In the genomic region with DNA sequence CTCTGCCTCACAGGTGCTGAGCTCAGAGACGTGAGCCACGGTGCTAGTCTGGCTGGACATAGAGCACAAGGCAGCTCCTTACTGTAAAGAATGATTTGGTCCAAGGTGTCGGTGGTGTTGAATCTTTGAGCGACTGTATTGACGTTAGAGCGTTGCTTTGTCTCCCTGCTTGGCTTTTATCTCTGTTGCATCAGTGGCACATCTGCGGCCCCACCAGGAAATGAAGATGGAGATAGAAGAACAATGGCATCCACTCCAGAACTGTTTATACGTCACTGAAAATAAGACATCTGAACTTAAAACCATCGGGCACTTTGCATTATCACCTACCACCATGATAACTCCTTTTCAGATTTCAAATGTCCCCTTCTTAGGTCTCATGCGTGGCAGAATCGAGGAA, we compare ENCODE assay signal across 16 mouse cellular contexts.
"Had no signal": no experiment of that assay in that cellular context is flagged by ENCODE, and none has a peak within 500 bp of the region (broad histone marks: within the 10 kb centered on the region; RNA-seq: fewer than 3 reads in every experiment).

No protein-coding gene starts in this region.

- H3K27me3 ChIP-seq: neural tube, embryonic 13.5 days; neural tube, embryonic 15.5 days; stomach, embryonic 15.5 days had no signal

- H3K36me3 ChIP-seq: neural tube, embryonic 13.5 days; neural tube, embryonic 15.5 days; stomach, embryonic 15.5 days had no signal

- DNase-seq: retina, postnatal 1 day; right cerebral cortex, adult 18-20 months; right cerebral cortex, postnatal 14 days; right cerebral cortex, postnatal 25 days; right cerebral cortex, postnatal 4 days; spleen, adult 18-20 months; thymus, adult 18-20 months; thymus, adult 2 months; thymus, postnatal 14 days; thymus, postnatal 25 days; thymus, postnatal 36 days; thymus, postnatal 4 days had no signal

- H3K4me2 ChIP-seq: neural tube, embryonic 13.5 days; neural tube, embryonic 15.5 days; stomach, embryonic 15.5 days had no signal

- H3K27ac ChIP-seq: neural tube, embryonic 13.5 days; neural tube, embryonic 15.5 days; stomach, embryonic 15.5 days; stomach, postnatal 0 days had no signal

- H3K9ac ChIP-seq: neural tube, embryonic 13.5 days; neural tube, embryonic 15.5 days; stomach, embryonic 15.5 days had no signal

- H3K4me1 ChIP-seq: neural tube, embryonic 13.5 days; neural tube, embryonic 15.5 days; stomach, embryonic 15.5 days had no signal

- H3K4me3 ChIP-seq: neural tube, embryonic 13.5 days; neural tube, embryonic 15.5 days; stomach, embryonic 15.5 days had no signal

- H3K9me3 ChIP-seq: neural tube, embryonic 13.5 days; neural tube, embryonic 15.5 days; stomach, embryonic 15.5 days had no signal
